Mouse (Mus musculus): ENCODE measurements at regions not wholly inside any gene's neighbourhood (a gene's known extent, or its start where the extent isn't known, plus 50 kb on each side); places are given as distances from the start of the nearest gene placed in this dataset.

- peak; percentile 60 for DNase-seq (ENCODE audit: low read depth, low spot score)
Measured at GRCm38 (mm10) chr15:61514324-61514723, 591.5 kb upstream of the A1bg start.

GRCm38 (mm10) chr15:61508806-61509205, 586.0 kb upstream of the A1bg start:
- DNase-seq (ENCODE audit: low read depth, low spot score), result peak; percentile 56

DNA sequence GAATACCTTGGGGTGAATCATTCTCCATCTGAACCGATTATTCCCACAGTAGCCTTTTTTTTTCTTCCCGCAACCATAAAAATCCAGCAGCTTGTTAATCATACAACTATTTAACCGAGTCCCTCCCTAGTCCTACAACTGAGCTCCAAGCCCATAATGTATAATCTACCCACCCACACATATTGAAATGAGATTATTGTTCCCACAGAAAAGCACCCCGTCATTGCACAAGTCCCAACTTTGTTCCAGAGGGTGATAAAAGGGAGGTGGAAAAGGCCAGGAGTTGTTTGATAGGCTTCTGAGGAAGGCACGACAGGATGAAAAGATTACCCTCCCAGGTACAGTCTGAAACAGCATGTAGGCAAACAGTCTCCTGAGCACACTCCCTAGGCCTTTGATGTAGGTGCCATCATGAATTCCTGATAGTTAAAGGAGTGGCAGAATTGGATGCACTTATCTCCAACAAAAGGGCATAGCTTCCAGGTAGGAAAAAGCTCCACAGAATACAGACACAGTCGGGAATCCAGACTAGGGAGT, 583.6 kb upstream of the A1bg start:
- no peak for DNase-seq (ENCODE audit: low read depth, low spot score)

DNA sequence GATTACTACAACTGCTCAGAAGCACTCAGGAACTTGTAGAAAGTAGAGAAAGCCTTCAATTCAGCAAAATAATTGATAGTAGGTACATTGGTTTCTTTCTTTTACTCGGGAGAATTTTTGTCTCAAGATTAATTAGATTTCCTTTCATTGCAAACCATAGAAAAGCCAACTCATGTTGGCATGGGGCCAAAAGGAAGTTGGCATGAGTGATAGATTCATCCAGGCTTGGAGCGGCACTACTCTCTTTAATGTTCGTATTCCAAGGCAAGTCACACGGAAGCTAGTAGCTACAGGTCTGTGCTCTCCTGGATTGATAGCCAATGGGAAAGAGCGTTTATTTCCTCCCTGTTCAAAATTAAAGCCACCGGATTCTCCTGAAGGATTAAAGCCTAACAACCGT, 580.6 kb upstream of the A1bg start:
- no peak for DNase-seq (ENCODE audit: low read depth, low spot score)

DNA sequence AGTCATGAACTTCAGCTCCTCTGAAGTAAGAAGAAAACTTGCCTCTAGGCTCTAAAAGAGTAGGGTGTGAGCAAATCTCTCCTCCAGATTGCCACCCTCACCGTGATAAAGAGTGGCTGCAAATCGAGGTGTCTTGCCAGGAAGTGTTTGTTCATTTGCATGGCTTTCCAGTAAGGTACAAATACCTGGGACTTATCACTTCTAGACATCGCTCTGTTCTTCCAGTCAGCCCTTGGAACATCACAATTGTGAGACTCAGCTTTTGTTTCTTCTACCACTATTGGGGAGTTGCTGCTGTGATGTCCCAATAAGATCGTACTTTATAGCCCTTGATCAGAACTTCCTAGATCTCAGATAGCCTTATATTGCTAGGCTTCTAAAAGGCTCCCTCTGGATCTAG, 566.9 kb upstream of the A1bg start:
- DNase-seq (ENCODE audit: low read depth, low spot score), result no peak

GRCm38 (mm10) chr15:61481861-61482260, 559.0 kb upstream of the A1bg start:
- no peak for DNase-seq (ENCODE audit: low read depth, low spot score)

DNA sequence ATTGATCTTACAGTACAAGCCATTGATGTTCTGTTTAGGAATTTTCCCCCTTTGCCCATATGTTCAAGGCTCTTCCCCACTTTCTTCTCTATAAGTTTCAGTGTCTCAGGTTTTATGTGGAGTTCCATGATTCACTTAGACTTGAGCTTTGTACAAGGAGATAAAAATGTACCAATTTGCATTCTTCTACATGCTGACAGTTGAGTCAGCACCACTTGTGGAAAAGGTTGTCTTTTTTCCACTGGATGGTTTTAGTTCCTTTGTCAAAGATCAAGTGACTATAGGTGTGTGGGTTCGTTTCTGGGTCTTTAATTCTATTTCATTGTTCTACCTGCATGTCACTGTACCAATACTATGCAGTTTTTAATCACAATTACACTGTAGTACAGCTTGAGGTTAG, 551.1 kb upstream of the A1bg start:
- DNase-seq (ENCODE audit: low read depth, low spot score), result no peak

DNA sequence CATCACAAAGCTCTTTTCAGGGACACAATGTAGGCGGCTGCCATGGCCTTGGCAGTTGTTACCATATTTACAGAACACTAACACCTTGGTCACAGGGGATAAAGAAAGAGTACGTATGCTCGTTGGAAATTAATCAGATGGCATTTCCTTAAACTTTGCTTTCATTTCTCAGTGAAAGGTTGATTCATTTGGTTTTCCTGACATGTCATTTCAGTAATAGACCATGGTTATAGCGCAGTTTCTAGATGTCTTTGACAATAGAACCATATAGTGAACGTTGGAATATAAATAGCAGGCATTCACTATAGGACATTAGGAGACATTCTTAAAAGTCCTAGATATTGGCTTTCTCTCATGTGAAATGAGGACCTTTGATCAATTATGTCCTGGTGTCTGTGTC, 532.2 kb upstream of the A1bg start:
- no peak for DNase-seq (ENCODE audit: low read depth, low spot score)

GRCm38 (mm10) chr15:61454350-61454671, 531.5 kb upstream of the A1bg start:
- DNase-seq (ENCODE audit: low read depth, low spot score), result no peak

DNA sequence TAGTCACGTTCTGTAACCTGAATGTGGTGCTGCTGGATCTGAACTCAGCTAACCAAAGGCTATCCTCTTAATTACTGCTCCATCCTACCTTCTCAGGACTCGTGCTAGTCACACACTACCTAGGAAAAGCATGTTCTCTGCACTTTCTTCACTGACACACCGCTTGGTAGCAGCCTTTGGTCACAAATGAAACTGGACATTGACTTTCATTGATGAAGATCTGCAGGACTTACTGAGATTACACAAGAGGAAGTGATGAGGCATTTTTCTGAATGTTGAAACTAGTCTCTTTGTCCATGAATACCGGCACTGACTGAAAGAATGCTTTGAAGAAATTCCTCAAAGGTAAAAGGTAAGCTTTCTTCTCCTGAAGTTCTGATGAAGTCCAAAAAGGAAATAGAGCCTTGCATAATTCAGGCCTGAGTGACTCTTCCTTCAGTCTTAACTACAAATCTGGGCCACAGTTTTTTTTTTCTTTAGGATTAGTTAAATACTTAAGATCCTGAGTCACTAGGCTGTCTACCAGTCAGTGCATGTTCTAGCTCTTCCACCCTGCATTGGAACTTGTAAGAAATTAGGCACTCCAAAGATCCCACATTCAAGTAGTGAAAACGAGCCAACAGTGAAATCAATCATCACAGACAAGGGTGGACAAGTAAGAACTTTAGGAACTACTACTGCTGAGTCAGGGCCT, 531.0 kb upstream of the A1bg start:
- DNase-seq (ENCODE audit: low read depth, low spot score), result no peak

- no peak for DNase-seq (ENCODE audit: low read depth, low spot score)
Measured at GRCm38 (mm10) chr15:61450217-61450616, 527.4 kb upstream of the A1bg start.

- no peak for DNase-seq (ENCODE audit: low read depth, low spot score)
Measured at GRCm38 (mm10) chr15:61448482-61448881, 525.7 kb upstream of the A1bg start.

DNA sequence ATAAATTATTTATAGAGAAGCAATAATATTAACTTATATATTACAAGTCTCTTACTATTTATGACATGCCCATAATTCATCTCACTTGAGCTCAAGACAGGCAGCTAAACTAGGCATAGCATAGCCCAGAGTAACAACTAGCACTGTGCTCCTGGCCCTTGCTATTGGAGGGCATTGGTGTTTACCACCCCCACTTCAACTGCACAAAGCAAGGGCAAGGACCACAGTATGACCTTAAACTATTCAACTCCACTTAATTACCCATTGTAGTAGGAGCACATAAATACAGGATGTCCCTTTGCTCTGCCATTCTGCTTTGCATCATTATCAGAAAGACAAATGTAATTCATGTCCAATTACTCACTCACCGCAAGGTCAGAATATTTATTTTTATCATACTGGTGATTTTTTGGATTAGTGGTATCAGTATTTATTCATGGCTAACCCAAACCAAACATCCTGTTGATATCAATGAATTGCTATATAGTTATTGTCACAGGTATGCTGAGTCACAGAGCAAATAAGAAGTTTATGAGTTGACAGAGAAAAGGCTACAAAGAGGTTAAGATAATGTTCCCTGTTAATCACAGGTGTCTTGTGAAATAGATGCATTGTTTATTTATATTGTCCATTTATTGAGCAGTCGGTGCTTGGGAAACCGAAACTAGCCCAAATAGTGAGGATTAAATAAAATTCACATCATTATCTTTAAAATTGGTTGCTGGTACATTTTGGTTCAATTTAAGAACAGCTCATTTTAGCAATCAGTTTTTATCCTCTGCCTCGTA, 523.4 kb upstream of the A1bg start:
- no peak for DNase-seq (ENCODE audit: low read depth, low spot score)

GRCm38 (mm10) chr15:61441734-61442398, 519.1 kb upstream of the A1bg start:
- DNase-seq (ENCODE audit: low read depth, low spot score), result no peak

- no peak for DNase-seq (ENCODE audit: low read depth, low spot score)
Measured at GRCm38 (mm10) chr15:61441012-61441411, 518.2 kb upstream of the A1bg start.

DNA sequence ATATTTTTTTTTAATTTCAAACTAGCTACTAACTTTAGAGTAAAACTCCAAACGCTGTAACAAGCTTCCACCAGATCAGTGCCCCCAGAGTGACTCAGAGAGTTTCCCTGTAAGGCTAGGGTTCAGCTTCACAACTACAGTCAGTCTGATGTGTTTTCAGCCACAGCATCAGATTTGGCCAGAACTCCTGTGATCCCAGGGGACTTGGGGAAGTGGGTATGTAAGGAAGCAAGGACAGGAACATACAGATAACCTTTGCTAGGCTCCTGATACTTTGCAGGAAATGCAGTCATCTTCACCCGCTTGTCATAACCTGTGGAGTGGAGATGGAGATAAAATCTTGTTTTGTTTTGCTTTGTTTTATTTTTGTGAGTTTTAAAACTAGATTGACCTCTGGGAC, 517.5 kb upstream of the A1bg start:
- DNase-seq (ENCODE audit: low read depth, low spot score), result no peak

- DNase-seq (ENCODE audit: low read depth, low spot score), result no peak
Measured at GRCm38 (mm10) chr15:61439623-61440170, 516.9 kb upstream of the A1bg start.

DNA sequence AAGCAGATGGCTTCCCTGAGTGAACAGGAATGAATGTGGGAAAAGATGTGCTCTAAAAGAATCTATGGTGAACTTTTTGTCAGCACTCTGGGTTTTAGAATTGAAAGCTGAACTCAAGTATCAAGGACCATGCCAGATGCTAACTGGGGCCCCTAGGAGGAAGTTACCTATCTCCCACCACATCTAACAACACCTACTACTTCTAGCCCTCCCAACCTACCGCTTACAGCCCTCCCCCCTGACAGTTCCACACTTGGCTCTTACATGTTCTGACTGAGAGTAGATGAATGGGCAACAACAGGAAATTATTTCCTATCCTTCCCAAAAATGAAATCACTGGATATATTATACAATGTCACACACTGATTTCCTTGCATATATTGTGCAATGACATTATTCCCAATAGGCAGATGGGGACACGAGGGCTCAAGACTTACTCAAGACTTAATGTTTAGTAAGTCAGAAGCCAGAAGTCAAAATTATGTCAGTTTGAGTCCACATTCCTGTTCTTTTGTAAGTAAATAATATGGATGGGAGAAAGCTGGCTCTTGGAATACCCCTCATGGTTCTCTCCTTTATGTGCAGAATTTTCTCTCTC, 506.1 kb upstream of the A1bg start:
- no peak for DNase-seq (ENCODE audit: low read depth, low spot score)

DNA sequence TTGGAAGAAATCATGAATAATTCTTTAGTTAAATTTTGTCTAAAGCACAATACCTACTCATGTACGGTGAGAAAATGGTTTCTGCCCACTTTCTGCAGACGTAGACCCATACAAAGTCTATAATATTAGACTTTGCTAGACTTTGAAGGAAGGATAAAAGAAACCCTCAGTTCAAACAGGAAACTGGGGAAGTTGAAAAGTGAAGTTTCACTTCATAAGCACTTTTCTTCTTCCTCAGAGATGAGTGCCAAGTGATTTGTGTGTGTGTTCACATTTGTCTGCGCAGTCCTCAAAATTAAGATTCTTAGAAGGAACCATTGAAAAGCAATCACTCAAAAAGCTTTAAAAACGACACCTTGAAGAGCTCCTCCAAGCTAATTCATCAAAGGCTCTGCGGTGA, 500.2 kb upstream of the A1bg start:
- no peak for DNase-seq (ENCODE audit: low read depth, low spot score)

- no peak for DNase-seq (ENCODE audit: low read depth, low spot score)
Measured at GRCm38 (mm10) chr15:61417506-61417905, 494.7 kb upstream of the A1bg start.

DNA sequence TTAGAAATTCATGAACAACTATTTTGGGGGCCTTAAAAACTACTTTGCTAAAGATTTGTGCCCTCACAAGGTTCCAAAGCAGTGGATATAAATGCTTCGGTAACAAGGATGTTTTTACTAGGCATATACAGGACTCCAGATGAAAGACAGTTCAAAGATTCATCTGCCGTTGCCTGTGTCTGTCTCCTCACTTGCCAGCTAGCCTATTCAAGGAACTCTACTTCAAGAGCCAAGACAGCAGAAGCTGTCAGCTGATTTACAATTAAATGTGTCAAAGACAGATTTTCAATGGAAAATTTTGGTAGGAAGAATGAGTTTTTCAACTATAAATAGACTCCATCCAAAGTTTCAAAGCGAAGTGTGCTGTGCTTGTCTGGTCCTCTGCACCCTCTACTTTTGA, 494.0 kb upstream of the A1bg start:
- DNase-seq (ENCODE audit: low read depth, low spot score), result peak; percentile 13

DNA sequence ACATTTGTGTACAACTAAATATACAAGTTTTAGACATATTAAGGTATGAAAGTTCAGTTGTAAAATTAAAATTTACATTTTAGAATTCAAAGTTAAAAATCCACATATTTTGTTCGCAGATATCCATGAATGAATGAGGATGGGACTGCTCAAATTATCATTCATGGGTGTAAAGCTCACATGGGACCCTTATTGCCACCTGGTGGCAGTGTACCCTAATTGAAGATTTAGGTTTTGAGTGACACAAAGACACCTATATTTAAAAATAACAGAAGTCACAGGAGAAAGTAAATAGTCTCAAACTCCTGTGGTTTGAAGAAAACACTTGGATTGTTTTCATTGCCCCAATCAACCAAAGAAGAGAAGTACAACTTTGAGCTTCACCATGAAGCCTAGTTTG, 492.8 kb upstream of the A1bg start:
- no peak for DNase-seq (ENCODE audit: low read depth, low spot score)
